Mouse (Mus musculus) liver, embryonic 12.5 days (tissue): Measurements from ENCODE around the gene Pknox2. TPM values are rescaled to one million over a fixed set of nuclear protein-coding genes. Genes with fewer than 3 reads are reported as not detected.

Source experiments
- ATAC-seq: fragments of 200-750 bp; cut with Nextera tagmentation; 2 replicates; pipeline ENCODE4 v1.8.0; 2017; ENCODE audit warnings: moderate number of reproducible peaks, mild to moderate bottlenecking, moderate library complexity
- H3K27ac ChIP-seq: fragments of 300-500 bp; sonication (generic); 2 replicates; pipeline ENCODE4 v1.5.1; 2016; ENCODE audit warnings: mild to moderate bottlenecking
- H3K27me3 ChIP-seq: fragments of 300-500 bp; sonication (generic); replicated peaks from 2 replicates; pipeline ENCODE4 v1.6.1; 2016; ENCODE audit warnings: mild to moderate bottlenecking, moderate library complexity
- H3K36me3 ChIP-seq: fragments of 300-500 bp; sonication (generic); 2 replicates; pipeline ENCODE4 v1.6.1; 2016; ENCODE audit warnings: mild to moderate bottlenecking, moderate library complexity
- H3K4me1 ChIP-seq: fragments of 300-500 bp; sonication (generic); 2 replicates; pipeline ENCODE4 v1.6.1; 2016
- H3K4me2 ChIP-seq: fragments of 300-500 bp; sonication (generic); 2 replicates; pipeline ENCODE4 v1.6.1; 2016; ENCODE audit warnings: mild to moderate bottlenecking, moderate library complexity
- H3K4me3 ChIP-seq: fragments of 300-500 bp; sonication (generic); 2 replicates; pipeline ENCODE4 v1.5.1; 2016; ENCODE audit warnings: mild to moderate bottlenecking, moderate library complexity
- H3K9ac ChIP-seq: fragments of 300-500 bp; sonication (generic); 2 replicates; pipeline ENCODE4 v1.6.1; 2016; ENCODE audit warnings: mild to moderate bottlenecking, moderate library complexity
- H3K9me3 ChIP-seq: fragments of 300-500 bp; sonication (generic); replicated peaks from 2 replicates; pipeline ENCODE4 v1.6.1; 2016; ENCODE audit warnings: mild to moderate bottlenecking, moderate library complexity
- WGBS: fragments of 180-500 bp; shearing (Covaris S2); methylation state at CpG from one replicate; pipeline ENCODE4 v1.1.7; 2016; ENCODE audit not compliant: insufficient replicate concordance; 5-methylcytosine and 5-hydroxymethylcytosine counted together
- polyA plus RNA-seq: library from polyadenylated mRNA; unstranded; fragments of >200 nt; fragmentation: Nextera tagmentation; extraction: Ambion mirVana; gene quantifications from 2 replicates; pipeline ENCODE4 v1.2.1, GENCODE M21; 2016

Gene Pknox2
- polyA plus RNA-seq, 1 experiment from 2014 or later, result 0.57 TPM

- 36% methylated on average over 7 of the region's 7 CpGs for WGBS
- Histone ChIP-seq H3K4me2 (no peak overlapping the region), H3K9me3 (no peaks in the 10 kb centered on the region), H3K36me3 (no peaks in the 10 kb centered on the region), H3K27me3 (0 out of 2 replicates have a peak, but pooled peaks cover 5% of the 10 kb centered on the region), H3K27ac (no peak overlapping the region), H3K4me1 (no peaks in the 10 kb centered on the region), H3K4me3 (no peak overlapping the region), H3K9ac (no peak overlapping the region)
- no peak for ATAC-seq
Measured at GRCm38 (mm10) chr9:36968713-36969112, 178.5 kb downstream of the Pknox2 start.

- H3K9me3 ChIP-seq, result no peaks in the 10 kb centered on the region
- H3K4me2 ChIP-seq, result no peak overlapping the region
- H3K27ac ChIP-seq, result no peak overlapping the region
- WGBS, result 63% methylated on average over 7 of the region's 7 CpGs
- H3K4me3 ChIP-seq, result no peak overlapping the region
- 0 out of 2 replicates have a peak, but pooled peaks cover 5% of the 10 kb centered on the region for H3K27me3 ChIP-seq
- H3K4me1 ChIP-seq, result no peaks in the 10 kb centered on the region
- H3K36me3 ChIP-seq, result no peaks in the 10 kb centered on the region
- no peak for ATAC-seq
- H3K9ac ChIP-seq, result no peak overlapping the region
Measured at GRCm38 (mm10) chr9:36968236-36968635, 179.0 kb downstream of the Pknox2 start.

GRCm38 (mm10) chr9:36965720-36966119 lies 181.5 kb downstream of the Pknox2 start:
- Histone ChIP-seq H3K9ac (no peak overlapping the region), H3K27ac (no peak overlapping the region), H3K36me3 (no peaks in the 10 kb centered on the region), H3K4me3 (no peak overlapping the region), H3K27me3 (peaks cover 10% of the 10 kb centered on the region; the same call in 1 of the 2 replicates), H3K4me1 (no peaks in the 10 kb centered on the region), H3K4me2 (no peak overlapping the region), H3K9me3 (no peaks in the 10 kb centered on the region)
- WGBS, result 49% methylated on average over 5 of the region's 5 CpGs
- ATAC-seq, result no peak

- H3K4me2 ChIP-seq, result no peak overlapping the region
- H3K4me1 ChIP-seq, result no peaks in the 10 kb centered on the region
- ATAC-seq, result no peak
- H3K9ac ChIP-seq, result no peak overlapping the region
- H3K9me3 ChIP-seq, result no peaks in the 10 kb centered on the region
- H3K4me3 ChIP-seq, result no peak overlapping the region
- 33% methylated on average over 5 of the region's 5 CpGs for WGBS
- no peak overlapping the region for H3K27ac ChIP-seq
- H3K36me3 ChIP-seq, result no peaks in the 10 kb centered on the region
- peaks cover 10% of the 10 kb centered on the region; the same call in 1 of the 2 replicates for H3K27me3 ChIP-seq
Measured at GRCm38 (mm10) chr9:36964230-36964629, 183.0 kb downstream of the Pknox2 start.

GRCm38 (mm10) chr9:36963512-36963911 lies 183.7 kb downstream of the Pknox2 start:
- Histone ChIP-seq H3K4me1 (no peaks in the 10 kb centered on the region), H3K9ac (no peak overlapping the region), H3K4me2 (no peak overlapping the region), H3K4me3 (no peak overlapping the region), H3K9me3 (no peaks in the 10 kb centered on the region), H3K36me3 (no peaks in the 10 kb centered on the region), H3K27ac (no peak overlapping the region), H3K27me3 (peaks cover 10% of the 10 kb centered on the region; the same call in 1 of the 2 replicates)
- 43% methylated on average over 3 of the region's 3 CpGs for WGBS
- ATAC-seq, result no peak

GRCm38 (mm10) chr9:36961874-36962273 lies 185.3 kb downstream of the Pknox2 start:
- H3K4me3 ChIP-seq, result no peak overlapping the region
- no peak overlapping the region for H3K9ac ChIP-seq
- no peaks in the 10 kb centered on the region for H3K9me3 ChIP-seq
- no peaks in the 10 kb centered on the region for H3K4me1 ChIP-seq
- WGBS, result 56% methylated on average over 1 of the region's 1 CpGs
- no peaks in the 10 kb centered on the region for H3K36me3 ChIP-seq
- H3K27me3 ChIP-seq, result peaks cover 5% of the 10 kb centered on the region; the same call in 1 of the 2 replicates
- H3K4me2 ChIP-seq, result no peak overlapping the region
- H3K27ac ChIP-seq, result no peak overlapping the region
- ATAC-seq, result no peak

- H3K9me3 ChIP-seq, result no peaks in the 10 kb centered on the region
- H3K36me3 ChIP-seq, result no peaks in the 10 kb centered on the region
- 67% methylated on average over 5 of the region's 5 CpGs for WGBS
- no peak overlapping the region for H3K27ac ChIP-seq
- H3K9ac ChIP-seq, result no peak overlapping the region
- ATAC-seq, result no peak
- peaks cover 5% of the 10 kb centered on the region; the same call in 1 of the 2 replicates for H3K27me3 ChIP-seq
- no peak overlapping the region for H3K4me2 ChIP-seq
- H3K4me1 ChIP-seq, result no peaks in the 10 kb centered on the region
- no peak overlapping the region for H3K4me3 ChIP-seq
Measured at GRCm38 (mm10) chr9:36961153-36961552, 186.1 kb downstream of the Pknox2 start.

GRCm38 (mm10) chr9:36951133-36951484 lies 196.1 kb downstream of the Pknox2 start:
- 53% methylated on average over 2 of the region's 2 CpGs for WGBS
- ATAC-seq, result no peak
- Histone ChIP-seq H3K4me1 (no peaks in the 10 kb centered on the region), H3K4me2 (no peak overlapping the region), H3K36me3 (no peaks in the 10 kb centered on the region), H3K4me3 (no peak overlapping the region), H3K27me3 (no peaks in the 10 kb centered on the region; the same call in 1 of the 2 replicates), H3K9ac (no peak overlapping the region), H3K27ac (no peak overlapping the region), H3K9me3 (no peaks in the 10 kb centered on the region)

- H3K9ac ChIP-seq, result no peak overlapping the region
- H3K4me3 ChIP-seq, result no peak overlapping the region
- no peak for ATAC-seq
Measured at GRCm38 (mm10) chr9:36950271-36951132, 196.7 kb downstream of the Pknox2 start.

GRCm38 (mm10) chr9:36948181-36948580 lies 199.0 kb downstream of the Pknox2 start:
- Histone ChIP-seq H3K4me1 (no peaks in the 10 kb centered on the region), H3K4me3 (no peak overlapping the region), H3K4me2 (no peak overlapping the region), H3K27ac (no peak overlapping the region), H3K27me3 (no peaks in the 10 kb centered on the region; the same call in 1 of the 2 replicates), H3K9me3 (no peaks in the 10 kb centered on the region), H3K9ac (no peak overlapping the region), H3K36me3 (no peaks in the 10 kb centered on the region)
- no peak for ATAC-seq
- 89% methylated on average over 5 of the region's 5 CpGs for WGBS

More at GRCm38 (mm10) chr9:36950271-36951132, 196.7 kb downstream of the Pknox2 start:
- Histone ChIP-seq H3K27me3 (no peaks in the 10 kb centered on the region; the same call in 1 of the 2 replicates), H3K4me2 (no peak overlapping the region), H3K9me3 (no peaks in the 10 kb centered on the region), H3K36me3 (no peaks in the 10 kb centered on the region), H3K4me1 (no peaks in the 10 kb centered on the region), H3K27ac (no peak overlapping the region)
- WGBS, result 20% methylated on average over 14 of the region's 14 CpGs

GRCm38 (mm10) chr9:36947056-36947694 lies 200.0 kb downstream of the Pknox2 start:
- WGBS, result 64% methylated on average over 5 of the region's 5 CpGs
- peaks cover 4% of the 10 kb centered on the region; the same call in 1 of the 2 replicates for H3K27me3 ChIP-seq
- ATAC-seq, result no peak
- H3K4me3 ChIP-seq, result no peak overlapping the region
- H3K9ac ChIP-seq, result no peak overlapping the region
- H3K4me1 ChIP-seq, result no peaks in the 10 kb centered on the region
- H3K36me3 ChIP-seq, result no peaks in the 10 kb centered on the region
- H3K4me2 ChIP-seq, result no peak overlapping the region
- H3K9me3 ChIP-seq, result no peaks in the 10 kb centered on the region
- no peak overlapping the region for H3K27ac ChIP-seq

GRCm38 (mm10) chr9:36944843-36945242 lies 202.4 kb downstream of the Pknox2 start:
- no peaks in the 10 kb centered on the region for H3K4me1 ChIP-seq
- no peak overlapping the region for H3K9ac ChIP-seq
- WGBS, result 53% methylated on average over 7 of the region's 7 CpGs
- no peaks in the 10 kb centered on the region for H3K36me3 ChIP-seq
- ATAC-seq, result no peak
- no peak overlapping the region for H3K4me3 ChIP-seq
- no peak overlapping the region for H3K4me2 ChIP-seq
- H3K9me3 ChIP-seq, result no peaks in the 10 kb centered on the region
- peaks cover 16% of the 10 kb centered on the region for H3K27me3 ChIP-seq
- H3K27ac ChIP-seq, result no peak overlapping the region
